Mouse (Mus musculus) stomach, embryonic 14.5 days (tissue): ENCODE data around the gene Agfg2. TPM values are rescaled to one million over a fixed set of nuclear protein-coding genes. Genes with fewer than 3 reads are reported as not detected.
A peak's percentile ranks its signal among the peaks of the same experiment; 100 is the strongest.

Experiments used
- ATAC-seq: fragments of 200-750 bp; cut with Nextera tagmentation; 2 replicates; pipeline ENCODE4 v1.8.0; 2017; ENCODE audit warnings: low read depth, moderate TSS enrichment; ENCODE audit not compliant: insufficient number of reproducible peaks, insufficient read depth, low FRiP score
- H3K27ac ChIP-seq: fragments of 300-500 bp; sonication (generic); 2 replicates; pipeline ENCODE4 v1.5.1; 2014; ENCODE audit warnings: mild to moderate bottlenecking, low read length, moderate library complexity, mixed read lengths
- H3K27me3 ChIP-seq: fragments of 300-500 bp; sonication (generic); 2 replicates; pipeline ENCODE4 v1.6.1; 2014; ENCODE audit warnings: low read length, control low read depth, mixed read lengths; ENCODE audit not compliant: control insufficient read depth, insufficient read depth
- H3K36me3 ChIP-seq: fragments of 300-500 bp; sonication (generic); 2 replicates; pipeline ENCODE4 v1.6.1; 2014; ENCODE audit warnings: mild to moderate bottlenecking, control low read depth, low read length, moderate library complexity, mixed read lengths; ENCODE audit not compliant: control insufficient read depth, insufficient read depth
- H3K4me1 ChIP-seq: fragments of 300-500 bp; sonication (generic); 2 replicates; pipeline ENCODE4 v1.6.1; 2014; ENCODE audit warnings: low read length, control low read depth, mixed read lengths; ENCODE audit not compliant: control insufficient read depth, insufficient read depth
- H3K4me2 ChIP-seq: fragments of 300-500 bp; sonication (generic); replicated peaks from 2 replicates; pipeline ENCODE4 v1.6.1; 2014; ENCODE audit warnings: low read depth, low read length, control low read depth
- H3K4me3 ChIP-seq: fragments of 300-500 bp; sonication (generic); 2 replicates; pipeline ENCODE4 v1.5.1; 2014; ENCODE audit warnings: low read depth, low read length, control low read depth
- H3K9ac ChIP-seq: fragments of 300-500 bp; sonication (generic); replicated peaks from 2 replicates; pipeline ENCODE4 v1.6.1; 2014; ENCODE audit warnings: low read depth, mild to moderate bottlenecking, control low read depth, low read length, moderate library complexity, mixed read lengths
- H3K9me3 ChIP-seq: fragments of 300-500 bp; sonication (generic); 2 replicates; pipeline ENCODE4 v1.6.1; 2016; ENCODE audit warnings: low read depth, low read length, control low read depth; ENCODE audit not compliant: control insufficient read depth
- WGBS: fragments of 180-500 bp; shearing (Covaris S2); extraction: QIAGEN DNeasy Blood & Tissue Kit; methylation state at CpG from one replicate; pipeline ENCODE4 v1.1.7; 2014; 5-methylcytosine and 5-hydroxymethylcytosine counted together
- polyA plus RNA-seq: library from polyadenylated mRNA; unstranded; fragments of >200 nt; fragmentation: Nextera tagmentation; extraction: Ambion mirVana; gene quantifications from 2 replicates; pipeline ENCODE4 v1.2.1, GENCODE M21; 2014

The Agfg2 gene
- polyA plus RNA-seq, 1 experiment from 2014 or later: 12.9 TPM

GRCm38 (mm10) chr5:137601365-137601729 lies 83.2 kb downstream of the Agfg2 start:
- peak overlapping the region; percentile 73; the same call in 1 of the 2 replicates for H3K9ac ChIP-seq
- peak overlapping the region; percentile 58; the same call in 1 of the 2 replicates for H3K27ac ChIP-seq
- H3K4me2 ChIP-seq: peak overlapping the region; percentile 66
- under 1% methylated on average over 22 of the region's 22 CpGs for WGBS
- ATAC-seq: no peak
- peaks cover 2% of the 10 kb centered on the region; the same call in 1 of the 2 replicates for H3K36me3 ChIP-seq
- H3K4me3 ChIP-seq: peak overlapping the region; percentile 64
- no peaks in the 10 kb centered on the region for H3K27me3 ChIP-seq
- H3K9me3 ChIP-seq: no peaks in the 10 kb centered on the region
- peaks cover 16% of the 10 kb centered on the region for H3K4me1 ChIP-seq

- H3K4me1 ChIP-seq: peaks cover 16% of the 10 kb centered on the region
- no peaks in the 10 kb centered on the region for H3K9me3 ChIP-seq
- WGBS: under 1% methylated on average over 41 of the region's 41 CpGs
- H3K36me3 ChIP-seq: peaks cover 2% of the 10 kb centered on the region; the same call in 1 of the 2 replicates
- ATAC-seq: peak; percentile 96
- H3K4me2 ChIP-seq: peak within 1 kb of the TSS; percentile 81
- peak within 1 kb of the TSS; percentile 58; the same call in 1 of the 2 replicates for H3K27ac ChIP-seq
- peak within 1 kb of the TSS; percentile 64 for H3K4me3 ChIP-seq
- peak within 1 kb of the TSS; percentile 73 for H3K9ac ChIP-seq
- H3K27me3 ChIP-seq: no peaks in the 10 kb centered on the region
These were observed 83.7 kb downstream of the Agfg2 start, which contains the start of gene Mospd3 for GRCm38 (mm10) chr5:137600619-137601364. Gene Mospd3, minus strand, starts transcription at chr5:137601058.

Other genes with a start within 250 kb of the Agfg2 start
- gene Zan, start 207.7 kb downstream of the Agfg2 start, polyA plus RNA-seq: 1.1 and 1.5 TPM in 2 replicates
- 51.7 and 56.2 TPM in 2 replicates for gene Pop7, start 182.2 kb downstream of the Agfg2 start, polyA plus RNA-seq
- gene Gigyf1, start 166.2 kb downstream of the Agfg2 start, polyA plus RNA-seq: 16.0 and 16.3 TPM in 2 replicates
- 0.38 TPM in 1 of 2 replicates, not detected in the other for gene Epo, start 151.5 kb downstream of the Agfg2 start, polyA plus RNA-seq
- 404 and 443 TPM in 2 replicates for gene Gnb2, start 151.2 kb downstream of the Agfg2 start, polyA plus RNA-seq
- gene Actl6b, start 131.2 kb downstream of the Agfg2 start, polyA plus RNA-seq: 6.7 and 7.3 TPM in 2 replicates
- 0.43 and 0.46 TPM in 2 replicates for gene Tfr2, start 114.9 kb downstream of the Agfg2 start, polyA plus RNA-seq
- 32.3 and 34.2 TPM in 2 replicates for gene Mospd3, start 83.7 kb downstream of the Agfg2 start, polyA plus RNA-seq
- 143 and 145 TPM in 2 replicates for gene Pcolce, start 70.9 kb downstream of the Agfg2 start, polyA plus RNA-seq
- gene Fbxo24, start 55.7 kb downstream of the Agfg2 start, polyA plus RNA-seq: 0.14 and 0.20 TPM in 2 replicates
- gene Lrch4, start 55.6 kb downstream of the Agfg2 start, polyA plus RNA-seq: 37.1 and 39.2 TPM in 2 replicates
- 8.1 and 10.7 TPM in 2 replicates for gene Gm20605, start 55.6 kb downstream of the Agfg2 start, polyA plus RNA-seq
- gene Sap25, start 43.4 kb downstream of the Agfg2 start, polyA plus RNA-seq: 9.8 and 9.9 TPM in 2 replicates
- gene Irs3, start 39.0 kb downstream of the Agfg2 start, polyA plus RNA-seq: 0.17 TPM in 1 of 2 replicates, not detected in the other
- 1.0 and 1.4 TPM in 2 replicates for gene Nyap1, start 56.9 kb upstream of the Agfg2 start, polyA plus RNA-seq
- 118 and 132 TPM in 2 replicates for gene Tsc22d4, start 61.0 kb upstream of the Agfg2 start, polyA plus RNA-seq
- gene Ppp1r35, start 94.1 kb upstream of the Agfg2 start, polyA plus RNA-seq: 32.7 and 38.1 TPM in 2 replicates
- 13.6 and 17.6 TPM in 2 replicates for gene Mepce, start 102.9 kb upstream of the Agfg2 start, polyA plus RNA-seq
- 22.3 and 23.3 TPM in 2 replicates for gene Zcwpw1, start 103.1 kb upstream of the Agfg2 start, polyA plus RNA-seq
- 1.4 and 1.9 TPM in 2 replicates for gene Pilra, start 151.6 kb upstream of the Agfg2 start, polyA plus RNA-seq
- gene Pilrb1, start 173.4 kb upstream of the Agfg2 start, polyA plus RNA-seq: 0.59 and 0.67 TPM in 2 replicates
- 0.70 and 1.1 TPM in 2 replicates for gene Pilrb2, start 187.1 kb upstream of the Agfg2 start, polyA plus RNA-seq
- gene Cyp3a13, start 236.9 kb upstream of the Agfg2 start, polyA plus RNA-seq: 6.2 TPM in 2 replicates